Comparison of ENCODE assay signal across 8 mouse cellular contexts in genomic region chr2:119478397-119478749, GRCm38 (mm10). TPM values are rescaled to one million over a fixed set of nuclear protein-coding genes. Genes with fewer than 3 reads are reported as not detected.
DNase-seq lines count a peak whose midpoint lies in the region; ATAC-seq and TF ChIP-seq lines count a peak whose summit lies in the region.

No protein-coding gene starts in this region.

- TF ChIP-seq POLR2A in liver, adult 2 months (IDR thresholded peaks at IDR 0.05; ENCODE audit: extremely low read depth, insufficient read depth, low read length) = no peak

- ATAC-seq in embryonic facial prominence, embryonic 14.5 days (ENCODE audit: low read depth) = no peak
- no peak for ATAC-seq in intestine, embryonic 15.5 days
- peak; percentile 30; the same call in 1 of the 2 replicates for ATAC-seq in neural tube, embryonic 12.5 days (ENCODE audit: low FRiP score, low read depth)

- TF ChIP-seq CTCF in liver, adult 2 months (IDR thresholded peaks at IDR 0.05; ENCODE audit: low read depth, low read length) = no peak

- H3K27ac ChIP-seq in liver, adult 2 months (replicated peaks; ENCODE audit: insufficient read depth, low read depth, low read length) = peak overlapping the region; percentile 96
- peak overlapping the region; percentile 98 for H3K27ac ChIP-seq in embryonic facial prominence, embryonic 14.5 days (replicated peaks; ENCODE audit: low read depth, low read length)
- H3K27ac ChIP-seq in intestine, embryonic 15.5 days = peak overlapping the region; percentile 99
- peak overlapping the region; percentile 62; the same call in 1 of the 2 replicates for H3K27ac ChIP-seq in neural tube, embryonic 12.5 days

- peaks cover 8% of the 10 kb centered on the region for H3K4me1 ChIP-seq in liver, adult 2 months (ENCODE audit: control insufficient read depth, insufficient read depth, low read length)
- peaks cover 11% of the 10 kb centered on the region; the same call in 1 of the 2 replicates for H3K4me1 ChIP-seq in embryonic facial prominence, embryonic 14.5 days (ENCODE audit: control insufficient read depth, insufficient read depth, low read length)
- peaks cover 5% of the 10 kb centered on the region; the same call in 1 of the 2 replicates for H3K4me1 ChIP-seq in intestine, embryonic 15.5 days (replicated peaks)
- peaks cover 14% of the 10 kb centered on the region; the same call in 1 of the 2 replicates for H3K4me1 ChIP-seq in neural tube, embryonic 12.5 days

- WGBS in liver, adult 2 months = 3% methylated on average over 9 of the region's 9 CpGs
- 14% methylated on average over 9 of the region's 9 CpGs for WGBS in embryonic facial prominence, embryonic 14.5 days
- 11% methylated on average over 9 of the region's 9 CpGs for WGBS in intestine, embryonic 15.5 days
- 20% methylated on average over 9 of the region's 9 CpGs for WGBS in neural tube, embryonic 12.5 days

- H3K4me2 ChIP-seq in embryonic facial prominence, embryonic 14.5 days (ENCODE audit: low read depth, low read length) = peak overlapping the region; percentile 79
- peak overlapping the region; percentile 55 for H3K4me2 ChIP-seq in intestine, embryonic 15.5 days (replicated peaks)
- H3K4me2 ChIP-seq in neural tube, embryonic 12.5 days (replicated peaks) = peak overlapping the region; percentile 78

- peaks cover 6% of the 10 kb centered on the region; the same call in 1 of the 2 replicates for H3K79me2 ChIP-seq in liver, adult 2 months (ENCODE audit: control insufficient read depth, insufficient read depth, low read length)

- H3K9me3 ChIP-seq in embryonic facial prominence, embryonic 14.5 days (ENCODE audit: control insufficient read depth, low read length) = no peaks in the 10 kb centered on the region
- no peaks in the 10 kb centered on the region for H3K9me3 ChIP-seq in intestine, embryonic 15.5 days
- H3K9me3 ChIP-seq in neural tube, embryonic 12.5 days = no peaks in the 10 kb centered on the region

- DNase-seq in liver, adult 2 months (ENCODE audit: extremely low read depth, low read depth, low spot score) = peak; percentile 67
- no peak for DNase-seq in liver
- no peak for DNase-seq in embryonic facial prominence, embryonic 14.5 days (ENCODE audit: low spot score)
- DNase-seq in adrenal gland, postnatal 36 days = no peak
- no peak for DNase-seq in spleen, postnatal 36 days (ENCODE audit: low spot score in 2 of 2)
- no peak for DNase-seq in ovary, adult 18-20 months (ENCODE audit: low spot score)

- H3K27me3 ChIP-seq in liver, adult 2 months (ENCODE audit: control insufficient read depth, insufficient read depth, low read length) = no peaks in the 10 kb centered on the region
- no peaks in the 10 kb centered on the region for H3K27me3 ChIP-seq in embryonic facial prominence, embryonic 14.5 days (replicated peaks; ENCODE audit: control insufficient read depth, insufficient read depth, low read length)
- H3K27me3 ChIP-seq in intestine, embryonic 15.5 days (replicated peaks) = no peaks in the 10 kb centered on the region
- H3K27me3 ChIP-seq in neural tube, embryonic 12.5 days (replicated peaks) = no peaks in the 10 kb centered on the region

- H3K36me3 ChIP-seq in liver, adult 2 months (ENCODE audit: control insufficient read depth, insufficient read depth, low read length) = no peaks in the 10 kb centered on the region
- H3K36me3 ChIP-seq in embryonic facial prominence, embryonic 14.5 days (ENCODE audit: control insufficient read depth, insufficient read depth, low read length) = no peaks in the 10 kb centered on the region
- no peaks in the 10 kb centered on the region for H3K36me3 ChIP-seq in intestine, embryonic 15.5 days
- H3K36me3 ChIP-seq in neural tube, embryonic 12.5 days = no peaks in the 10 kb centered on the region

- H3K9ac ChIP-seq in liver, adult 2 months (ENCODE audit: low read depth, low read length) = peak overlapping the region; percentile 67
- H3K9ac ChIP-seq in embryonic facial prominence, embryonic 14.5 days (ENCODE audit: low read depth, low read length) = peak overlapping the region; percentile 98
- H3K9ac ChIP-seq in intestine, embryonic 15.5 days = peak overlapping the region; percentile 100
- peak overlapping the region; percentile 98 for H3K9ac ChIP-seq in neural tube, embryonic 12.5 days

- peak overlapping the region; percentile 84 for H3K4me3 ChIP-seq in liver, adult 2 months (ENCODE audit: insufficient read depth, low read depth, low read length)
- H3K4me3 ChIP-seq in embryonic facial prominence, embryonic 14.5 days (ENCODE audit: low read depth, low read length) = peak overlapping the region; percentile 53
- H3K4me3 ChIP-seq in intestine, embryonic 15.5 days (replicated peaks) = peak overlapping the region; percentile 69
- H3K4me3 ChIP-seq in neural tube, embryonic 12.5 days = peak overlapping the region; percentile 93

RNA-seq across cellular contexts. Expression of gene Ino80, which starts 0.9 kb away (rescaled TPM):
- total RNA-seq in liver, adult 2 months (2014; rRNA removed) = 8.7 and 9.9 TPM in 2 replicates
- 2.8 and 3.7 TPM in 2 replicates for polyA plus RNA-seq in liver, adult 2 months (2012; rRNA removed)
- 5.1 and 6.8 TPM in 2 replicates for polyA plus RNA-seq in embryonic facial prominence, embryonic 14.5 days (2014; fragmentation: Nextera tagmentation; extraction: Ambion mirVana)
- 4.0 and 4.4 TPM in 2 replicates for polyA plus RNA-seq in intestine, embryonic 15.5 days (2015; fragmentation: Nextera tagmentation; extraction: Ambion mirVana)
- 3.5 and 4.7 TPM in 2 replicates for polyA plus RNA-seq in neural tube, embryonic 12.5 days (2016; fragmentation: Nextera tagmentation; extraction: Ambion mirVana)
- 10 to 100 TPM; 20.5 to 22.5 TPM for total RNA-seq in adrenal gland, postnatal 36 days (2021)
